Mouse (Mus musculus) G1E (cell line): ENCODE measurements at regions not wholly inside any gene's neighbourhood (a gene's known extent, or its start where the extent isn't known, plus 50 kb on each side); places are given as distances from the start of the nearest gene placed in this dataset.

Source experiments
- CTCF ChIP-seq: IDR thresholded peaks from 2 replicates; pipeline ENCODE4 v1.5.1; 2012; ENCODE audit warnings: low read depth, low read length, inconsistent platforms, mixed read lengths
- GATA1 ChIP-seq: IDR thresholded peaks from 2 replicates; pipeline ENCODE4 v1.6.1; 2012; ENCODE audit warnings: borderline replicate concordance, low read length, inconsistent platforms, mixed read lengths
- GATA2 ChIP-seq: IDR thresholded peaks from 2 replicates; pipeline ENCODE4 v1.6.1; 2012; ENCODE audit warnings: low read depth, low read length, inconsistent platforms, borderline replicate concordance
- POLR2AphosphoS5 ChIP-seq: IDR thresholded peaks from 2 replicates; pipeline ENCODE4 v1.6.1; 2012; ENCODE audit warnings: low read depth, low read length, inconsistent platforms; ENCODE audit not compliant: insufficient replicate concordance
- TAL1 ChIP-seq: conservative IDR thresholded peaks from 2 replicates; pipeline ENCODE4 v1.6.1; 2012; ENCODE audit warnings: low read depth, low read length, inconsistent platforms, mixed read lengths

- TF ChIP-seq TAL1 (no peak), CTCF (no peak), POLR2AphosphoS5 (no peak), GATA1 (no peak), GATA2 (no peak)
Measured at GRCm38 (mm10) chr13:16498052-16498451, 486.4 kb downstream of the Inhba start.
